Mouse (Mus musculus): ENCODE results near the gene Zp2.

DNA sequence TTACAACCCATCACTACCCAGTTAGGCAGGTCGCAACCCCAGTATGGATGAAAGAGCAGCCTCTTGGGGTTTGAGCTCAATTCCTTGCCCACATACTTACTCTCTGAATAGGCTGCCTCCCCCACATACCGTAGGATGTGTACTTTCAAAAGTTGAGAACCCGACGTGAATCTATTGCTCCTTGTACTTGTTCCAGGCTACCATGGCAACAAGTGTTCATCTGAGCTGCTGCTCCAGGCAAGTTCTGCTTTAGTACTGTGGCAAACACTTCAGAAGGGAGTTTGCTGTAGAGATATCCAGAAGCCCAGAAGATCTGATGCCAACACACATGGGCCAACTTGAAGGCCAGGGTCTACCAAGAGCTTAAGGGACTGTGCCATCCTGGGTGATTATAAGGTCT is 16.1 kb downstream of the Zp2 start:
- TF ChIP-seq TAL1 (IDR thresholded peaks at IDR 0.05; ENCODE audit: low read length) (no peak), GATA1 (IDR thresholded peaks at IDR 0.05; ENCODE audit: low read length) (no peak)
